24 mouse cellular contexts compared by ENCODE assay signal in genomic region chr7:30155507-30155906, GRCm38 (mm10). TPM values are rescaled to one million over a fixed set of nuclear protein-coding genes. Genes with fewer than 3 reads are reported as not detected.
DNase-seq lines count a peak whose midpoint lies in the region; ATAC-seq lines count a peak whose summit lies in the region.
"Had no signal": no experiment of that assay in that cellular context is flagged by ENCODE, and none has a peak within 500 bp of the region (broad histone marks: within the 10 kb centered on the region; RNA-seq: fewer than 3 reads in every experiment).

No protein-coding gene starts in this region.

- H3K27me3 ChIP-seq in heart, embryonic 15.5 days: no peaks in the 10 kb centered on the region
- H3K27me3 ChIP-seq: forebrain, embryonic 13.5 days; heart, embryonic 12.5 days; Patski had no signal

- H3K27ac ChIP-seq in heart, embryonic 15.5 days: no peak overlapping the region
- H3K27ac ChIP-seq: forebrain, embryonic 10.5 days; forebrain, embryonic 13.5 days; hindbrain, embryonic 14.5 days; hindbrain, postnatal 0 days had no signal

- intact Hi-C loops in left cerebral cortex, postnatal 14 days (cut with DNase I): no loop called here

- 0 out of 2 replicates have a peak, but pooled peaks have one; percentile 31 for ATAC-seq in heart, embryonic 15.5 days (replicated peaks; ENCODE audit: insufficient number of reproducible peaks, insufficient read depth, low FRiP score, low read depth)
- ATAC-seq: forebrain, embryonic 13.5 days; forebrain, embryonic 16.5 days; hindbrain, postnatal 0 days; inflammation-experienced regulatory T-cells, adult 6 months; intestine, embryonic 16.5 days; Patski had no signal

- H3K36me3 ChIP-seq in heart, embryonic 15.5 days: peaks cover 72% of the 10 kb centered on the region

- 98% methylated on average over 3 of the region's 3 CpGs for WGBS in heart, embryonic 15.5 days

- H3K4me3 ChIP-seq in heart, embryonic 15.5 days: no peak overlapping the region
- H3K4me3 ChIP-seq: forebrain, embryonic 10.5 days; forebrain, embryonic 13.5 days; heart, embryonic 12.5 days had no signal

- no peaks in the 10 kb centered on the region for H3K4me1 ChIP-seq in heart, embryonic 15.5 days (replicated peaks)
- H3K4me1 ChIP-seq: forebrain, embryonic 10.5 days; forebrain, embryonic 13.5 days; heart, embryonic 12.5 days had no signal

- no peak overlapping the region for H3K4me2 ChIP-seq in heart, embryonic 15.5 days
- H3K4me2 ChIP-seq: forebrain, embryonic 13.5 days; heart, embryonic 12.5 days; hindbrain, embryonic 14.5 days had no signal

- DNase-seq in heart, adult 11 months: no peak
- DNase-seq in ES-CJ7 (ENCODE audit: low read depth, low spot score) (peak; percentile 95), WW6 (ENCODE audit: low read depth, low spot score) (peak; percentile 61)
- DNase-seq in kidney, postnatal 36 days: no peak
- no peak for DNase-seq in left cerebral cortex, postnatal 14 days (ENCODE audit: low spot score in 2 of 2)
- DNase-seq: adrenal gland, postnatal 10 days; adrenal gland, postnatal 36 days; cerebellum, adult 18-20 months; cerebellum, adult 9-10 months; cerebellum, postnatal 14 days; gastrocnemius, postnatal 10 days; heart, adult 18-20 months; heart, postnatal 14 days; heart, postnatal 4 days had no signal

- no peak overlapping the region for H3K9ac ChIP-seq in heart, embryonic 15.5 days
- H3K9ac ChIP-seq: forebrain, embryonic 13.5 days; heart, embryonic 12.5 days; hindbrain, embryonic 14.5 days had no signal

- H3K9me3 ChIP-seq in heart, embryonic 15.5 days (replicated peaks): peaks cover 43% of the 10 kb centered on the region

RNA-seq across cellular contexts. Expression of gene Zfp146, which starts 14.0 kb away (rescaled TPM):
- 6.9 and 8.5 TPM in 2 replicates for polyA plus RNA-seq in heart, embryonic 15.5 days (2015; fragmentation: Nextera tagmentation; extraction: Ambion mirVana)
- total RNA-seq in left cerebral cortex, postnatal 14 days (2021): 10 to 100 TPM; 45.7 to 47.1 TPM

RNA-seq across cellular contexts. Expression of gene Cox7a1, which starts 28.4 kb away (rescaled TPM):
- polyA plus RNA-seq in heart, embryonic 15.5 days (2015; fragmentation: Nextera tagmentation; extraction: Ambion mirVana): 369 and 603 TPM in 2 replicates
- total RNA-seq in left cerebral cortex, postnatal 14 days (2021): 1 to 10 TPM; 3.4 to 4.9 TPM
- total RNA-seq: hindbrain, postnatal 0 days had no signal

RNA-seq across cellular contexts. Expression of gene Zfp382, which starts 33.8 kb away (rescaled TPM):
- 10.0 and 13.7 TPM in 2 replicates for polyA plus RNA-seq in heart, embryonic 15.5 days (2015; fragmentation: Nextera tagmentation; extraction: Ambion mirVana)
- 10 to 100 TPM; 29.8 to 35.3 TPM for total RNA-seq in left cerebral cortex, postnatal 14 days (2021)

RNA-seq across cellular contexts. Expression of gene Capns1, which starts 43.1 kb away (rescaled TPM):
- polyA plus RNA-seq in heart, embryonic 15.5 days (2015; fragmentation: Nextera tagmentation; extraction: Ambion mirVana): 77.4 and 96.6 TPM in 2 replicates
- 100 to 1,000 TPM; 194 to 196 TPM for total RNA-seq in left cerebral cortex, postnatal 14 days (2021)

Comparison
In these comparisons a context has a peak if more than half of its experiments do, and no peak if none do; other contexts are left out.
1. DNase-seq: peak in ES-CJ7 (single experiment) and WW6 (single experiment); none in heart, adult 11 months (single experiment), kidney, postnatal 36 days (0 of 2) and left cerebral cortex, postnatal 14 days (0 of 2).